Mouse (Mus musculus): ENCODE data around the gene Lctl. TPM values are rescaled to one million over a fixed set of nuclear protein-coding genes. Genes with fewer than 3 reads are reported as not detected.

The Lctl gene
- not detected in 2 replicates for polyA plus RNA-seq (2015; fragmentation: Nextera tagmentation; extraction: Ambion mirVana)

GRCm38 (mm10) chr9:64116876-64117275, at the start of gene Lctl:
Gene Lctl, plus strand, starts transcription at chr9:64117147.
- no peak within 1 kb of the TSS for H3K4me3 ChIP-seq
- H3K9ac ChIP-seq: no peak within 1 kb of the TSS
- no peaks in the 10 kb centered on the region for H3K27me3 ChIP-seq
- no peak within 1 kb of the TSS for H3K27ac ChIP-seq
- no peak within 1 kb of the TSS for H3K4me2 ChIP-seq
- 74% methylated on average over 3 of the region's 3 CpGs for WGBS
- ATAC-seq (ENCODE audit: insufficient number of reproducible peaks, insufficient read depth, low FRiP score, low TSS enrichment, low read depth): no peak
- H3K4me1 ChIP-seq: 0 out of 2 replicates have a peak, but pooled peaks cover 2% of the 10 kb centered on the region
- no peaks in the 10 kb centered on the region for H3K36me3 ChIP-seq
- H3K9me3 ChIP-seq: no peaks in the 10 kb centered on the region

GRCm38 (mm10) chr9:64067787-64068186, 49.2 kb upstream of the Lctl start:
- no peaks in the 10 kb centered on the region for H3K9me3 ChIP-seq
- WGBS: 77% methylated on average over 5 of the region's 5 CpGs
- ATAC-seq (ENCODE audit: insufficient number of reproducible peaks, insufficient read depth, low FRiP score, low TSS enrichment, low read depth): no peak
- no peak overlapping the region for H3K9ac ChIP-seq
- no peak overlapping the region for H3K4me2 ChIP-seq
- no peaks in the 10 kb centered on the region for H3K27me3 ChIP-seq
- H3K36me3 ChIP-seq: no peaks in the 10 kb centered on the region
- no peak overlapping the region for H3K4me3 ChIP-seq
- no peak overlapping the region for H3K27ac ChIP-seq
- peaks cover 11% of the 10 kb centered on the region for H3K4me1 ChIP-seq

GRCm38 (mm10) chr9:64068571-64068970, 48.4 kb upstream of the Lctl start:
- no CpG with 5 or more reads among the region's 1 CpGs for WGBS
- no peak overlapping the region for H3K27ac ChIP-seq
- ATAC-seq (ENCODE audit: insufficient number of reproducible peaks, insufficient read depth, low FRiP score, low TSS enrichment, low read depth): no peak

GRCm38 (mm10) chr9:64069131-64069530, 47.8 kb upstream of the Lctl start:
- peaks cover 11% of the 10 kb centered on the region for H3K4me1 ChIP-seq
- no peak overlapping the region for H3K27ac ChIP-seq
- H3K4me3 ChIP-seq: no peak overlapping the region
- no peaks in the 10 kb centered on the region for H3K27me3 ChIP-seq
- 72% methylated on average over 5 of the region's 5 CpGs for WGBS
- ATAC-seq (ENCODE audit: insufficient number of reproducible peaks, insufficient read depth, low FRiP score, low TSS enrichment, low read depth): no peak
- H3K9ac ChIP-seq: no peak overlapping the region
- H3K4me2 ChIP-seq: no peak overlapping the region
- no peaks in the 10 kb centered on the region for H3K36me3 ChIP-seq
- no peaks in the 10 kb centered on the region for H3K9me3 ChIP-seq

More at GRCm38 (mm10) chr9:64068571-64068970, 48.4 kb upstream of the Lctl start:
- no peaks in the 10 kb centered on the region for H3K9me3 ChIP-seq
- H3K36me3 ChIP-seq: no peaks in the 10 kb centered on the region
- H3K9ac ChIP-seq: no peak overlapping the region
- H3K4me3 ChIP-seq: no peak overlapping the region
- H3K27me3 ChIP-seq: no peaks in the 10 kb centered on the region
- H3K4me1 ChIP-seq: peaks cover 11% of the 10 kb centered on the region
- no peak overlapping the region for H3K4me2 ChIP-seq

- no peak for ATAC-seq (ENCODE audit: insufficient number of reproducible peaks, insufficient read depth, low FRiP score, low TSS enrichment, low read depth)
- Histone ChIP-seq H3K36me3 (no peaks in the 10 kb centered on the region), H3K9me3 (no peaks in the 10 kb centered on the region), H3K9ac (no peak overlapping the region), H3K4me3 (no peak overlapping the region), H3K27me3 (no peaks in the 10 kb centered on the region), H3K4me2 (no peak overlapping the region), H3K4me1 (peaks cover 18% of the 10 kb centered on the region), H3K27ac (no peak overlapping the region)
- WGBS: 77% methylated on average over 5 of the region's 5 CpGs
Observed at GRCm38 (mm10) chr9:64070674-64071073, 46.3 kb upstream of the Lctl start.

GRCm38 (mm10) chr9:64074831-64075230, 42.1 kb upstream of the Lctl start:
- WGBS: 46% methylated on average over 8 of the region's 8 CpGs
- H3K4me1 ChIP-seq: peaks cover 19% of the 10 kb centered on the region
- ATAC-seq (ENCODE audit: insufficient number of reproducible peaks, insufficient read depth, low FRiP score, low TSS enrichment, low read depth): no peak
- no peak overlapping the region for H3K4me3 ChIP-seq
- no peak overlapping the region for H3K4me2 ChIP-seq
- H3K27me3 ChIP-seq: no peaks in the 10 kb centered on the region
- no peak overlapping the region for H3K27ac ChIP-seq
- H3K9me3 ChIP-seq: no peaks in the 10 kb centered on the region
- no peaks in the 10 kb centered on the region for H3K36me3 ChIP-seq
- no peak overlapping the region for H3K9ac ChIP-seq

GRCm38 (mm10) chr9:64076412-64076811, 40.5 kb upstream of the Lctl start:
- ATAC-seq (ENCODE audit: insufficient number of reproducible peaks, insufficient read depth, low FRiP score, low TSS enrichment, low read depth): no peak

GRCm38 (mm10) chr9:64078386-64078792, 38.6 kb upstream of the Lctl start:
- no peak for ATAC-seq (ENCODE audit: insufficient number of reproducible peaks, insufficient read depth, low FRiP score, low TSS enrichment, low read depth)
- 20% methylated on average over 7 of the region's 7 CpGs for WGBS
- Histone ChIP-seq H3K4me2 (no peak overlapping the region), H3K9ac (no peak overlapping the region), H3K9me3 (no peaks in the 10 kb centered on the region), H3K36me3 (no peaks in the 10 kb centered on the region), H3K4me3 (no peak overlapping the region), H3K4me1 (peaks cover 22% of the 10 kb centered on the region), H3K27ac (no peak overlapping the region), H3K27me3 (no peaks in the 10 kb centered on the region)

More at GRCm38 (mm10) chr9:64076412-64076811, 40.5 kb upstream of the Lctl start:
- Histone ChIP-seq H3K27me3 (no peaks in the 10 kb centered on the region), H3K36me3 (no peaks in the 10 kb centered on the region), H3K9me3 (no peaks in the 10 kb centered on the region), H3K4me1 (peaks cover 22% of the 10 kb centered on the region), H3K4me2 (no peak overlapping the region), H3K27ac (no peak overlapping the region), H3K9ac (no peak overlapping the region), H3K4me3 (no peak overlapping the region)
- 61% methylated on average over 2 of the region's 2 CpGs for WGBS

GRCm38 (mm10) chr9:64079922-64080321, 37.0 kb upstream of the Lctl start:
- Histone ChIP-seq H3K4me3 (no peak overlapping the region), H3K9me3 (no peaks in the 10 kb centered on the region), H3K4me2 (no peak overlapping the region), H3K4me1 (peaks cover 33% of the 10 kb centered on the region), H3K27ac (no peak overlapping the region), H3K27me3 (no peaks in the 10 kb centered on the region), H3K36me3 (no peaks in the 10 kb centered on the region), H3K9ac (no peak overlapping the region)
- WGBS: 79% methylated on average over 6 of the region's 6 CpGs
- ATAC-seq (ENCODE audit: insufficient number of reproducible peaks, insufficient read depth, low FRiP score, low TSS enrichment, low read depth): no peak

- Histone ChIP-seq H3K9ac (peak overlapping the region; percentile 80), H3K36me3 (no peaks in the 10 kb centered on the region), H3K4me2 (peak overlapping the region; percentile 90), H3K27me3 (no peaks in the 10 kb centered on the region), H3K27ac (peak overlapping the region; percentile 81), H3K9me3 (no peaks in the 10 kb centered on the region), H3K4me3 (peak overlapping the region; percentile 45), H3K4me1 (peaks cover 42% of the 10 kb centered on the region)
- no peak for ATAC-seq (ENCODE audit: insufficient number of reproducible peaks, insufficient read depth, low FRiP score, low TSS enrichment, low read depth)
- WGBS: 38% methylated on average over 7 of the region's 7 CpGs
Observed at GRCm38 (mm10) chr9:64084231-64084630, 32.7 kb upstream of the Lctl start.

GRCm38 (mm10) chr9:64084661-64085399, 32.1 kb upstream of the Lctl start:
- 0 out of 2 replicates have a peak, but pooled peaks have one; percentile 43 for ATAC-seq (ENCODE audit: insufficient number of reproducible peaks, insufficient read depth, low FRiP score, low TSS enrichment, low read depth)
- Histone ChIP-seq H3K4me1 (peaks cover 42% of the 10 kb centered on the region), H3K36me3 (no peaks in the 10 kb centered on the region), H3K9ac (peak overlapping the region; percentile 80), H3K27me3 (no peaks in the 10 kb centered on the region), H3K4me3 (peak overlapping the region; percentile 45), H3K27ac (peak overlapping the region; percentile 81), H3K9me3 (no peaks in the 10 kb centered on the region), H3K4me2 (peak overlapping the region; percentile 90)
- WGBS: under 1% methylated on average over 49 of the region's 49 CpGs

GRCm38 (mm10) chr9:64085976-64086375, 31.0 kb upstream of the Lctl start:
- no peak for ATAC-seq (ENCODE audit: insufficient number of reproducible peaks, insufficient read depth, low FRiP score, low TSS enrichment, low read depth)
- H3K4me1 ChIP-seq: peaks cover 39% of the 10 kb centered on the region
- H3K4me2 ChIP-seq: no peak overlapping the region
- H3K27ac ChIP-seq: no peak overlapping the region
- H3K4me3 ChIP-seq: no peak overlapping the region
- 0 out of 2 replicates have a peak overlapping the region, but pooled peaks have one; percentile 8 for H3K9ac ChIP-seq
- WGBS: 40% methylated on average over 2 of the region's 2 CpGs
- no peaks in the 10 kb centered on the region for H3K9me3 ChIP-seq
- H3K36me3 ChIP-seq: no peaks in the 10 kb centered on the region
- no peaks in the 10 kb centered on the region for H3K27me3 ChIP-seq

Data from embryonic facial prominence, embryonic 13.5 days (tissue).